Mouse (Mus musculus): ENCODE measurements around the gene Rab1b. TPM values are rescaled to one million over a fixed set of nuclear protein-coding genes. Genes with fewer than 3 reads are reported as not detected.

The Rab1b gene
- total RNA-seq, 2 experiments from 2014 or later: 113 to 127 TPM

GRCm38 (mm10) chr19:5071545-5072369 lies 35.1 kb downstream of the Rab1b start:
- peak; percentile 82 for DNase-seq

GRCm38 (mm10) chr19:5071077-5071476 lies 35.8 kb downstream of the Rab1b start:
- DNase-seq: no peak

- no peak for DNase-seq
Observed at GRCm38 (mm10) chr19:5069978-5070377, 36.9 kb downstream of the Rab1b start.

GRCm38 (mm10) chr19:5069486-5069885 lies 37.4 kb downstream of the Rab1b start:
- DNase-seq: no peak

GRCm38 (mm10) chr19:5068570-5069234 lies 38.2 kb downstream of the Rab1b start:
- DNase-seq: no peak

- peak; percentile 88 for DNase-seq
Observed at GRCm38 (mm10) chr19:5067867-5068569, 38.9 kb downstream of the Rab1b start, which contains the start of gene Cd248. Cd248 (plus strand) TSS chr19:5068078.

GRCm38 (mm10) chr19:5067040-5067799 lies 39.7 kb downstream of the Rab1b start:
- DNase-seq: no peak

- DNase-seq: peak; percentile 62
Observed at GRCm38 (mm10) chr19:5065104-5065503, 41.8 kb downstream of the Rab1b start.

- peak; percentile 79 for DNase-seq
Observed at GRCm38 (mm10) chr19:5062446-5062845, 44.4 kb downstream of the Rab1b start.

GRCm38 (mm10) chr19:5062041-5062440 lies 44.8 kb downstream of the Rab1b start:
- no peak for DNase-seq

GRCm38 (mm10) chr19:5060365-5061330 lies 46.2 kb downstream of the Rab1b start:
- DNase-seq: peak; percentile 61

GRCm38 (mm10) chr19:5058801-5059771 lies 47.8 kb downstream of the Rab1b start:
- no peak for DNase-seq

GRCm38 (mm10) chr19:5057876-5058775 lies 48.7 kb downstream of the Rab1b start:
- no peak for DNase-seq

- DNase-seq: no peak
Observed at GRCm38 (mm10) chr19:5056251-5056650, 50.6 kb downstream of the Rab1b start.

- no peak for DNase-seq
Observed at GRCm38 (mm10) chr19:5053909-5054308, 53.0 kb downstream of the Rab1b start.

GRCm38 (mm10) chr19:5052853-5053252 lies 54.0 kb downstream of the Rab1b start:
- no peak for DNase-seq

GRCm38 (mm10) chr19:5052166-5052822 lies 54.6 kb downstream of the Rab1b start:
- no peak for DNase-seq

- no peak for DNase-seq
Observed at GRCm38 (mm10) chr19:5051515-5051914, 55.4 kb downstream of the Rab1b start.

All from gastrocnemius, postnatal 25 days (tissue).